Mouse (Mus musculus) embryonic facial prominence, embryonic 13.5 days (tissue): ENCODE data around the gene Cebpg. TPM values are rescaled to one million over a fixed set of nuclear protein-coding genes. Genes with fewer than 3 reads are reported as not detected.

ENCODE experiments used
- ATAC-seq: fragments of 200-750 bp; cut with Nextera tagmentation; 2 replicates; pipeline ENCODE4 v1.8.0; 2017; ENCODE audit warnings: low read depth; ENCODE audit not compliant: insufficient number of reproducible peaks, insufficient read depth, low FRiP score, low TSS enrichment
- H3K27ac ChIP-seq: fragments of 300-500 bp; sonication (generic); 2 replicates; pipeline ENCODE4 v1.5.1; 2015; ENCODE audit warnings: moderate library complexity, mild to moderate bottlenecking, inconsistent platforms
- H3K27me3 ChIP-seq: fragments of 300-500 bp; sonication (generic); 2 replicates; pipeline ENCODE4 v1.6.1; 2015; ENCODE audit warnings: mild to moderate bottlenecking, inconsistent platforms
- H3K36me3 ChIP-seq: fragments of 300-500 bp; sonication (generic); 2 replicates; pipeline ENCODE4 v1.6.1; 2015; ENCODE audit warnings: mild to moderate bottlenecking, inconsistent platforms
- H3K4me1 ChIP-seq: fragments of 300-500 bp; sonication (generic); 2 replicates; pipeline ENCODE4 v1.6.1; 2015; ENCODE audit warnings: inconsistent platforms
- H3K4me2 ChIP-seq: fragments of 300-500 bp; sonication (generic); 2 replicates; pipeline ENCODE4 v1.6.1; 2015; ENCODE audit warnings: moderate library complexity, mild to moderate bottlenecking, inconsistent platforms
- H3K4me3 ChIP-seq: fragments of 300-500 bp; sonication (generic); 2 replicates; pipeline ENCODE4 v1.5.1; 2015; ENCODE audit warnings: mild to moderate bottlenecking, inconsistent platforms
- H3K9ac ChIP-seq: fragments of 300-500 bp; sonication (generic); 2 replicates; pipeline ENCODE4 v1.6.1; 2015; ENCODE audit warnings: mild to moderate bottlenecking, inconsistent platforms
- H3K9me3 ChIP-seq: fragments of 300-500 bp; sonication (generic); 2 replicates; pipeline ENCODE4 v1.6.1; 2016; ENCODE audit warnings: inconsistent platforms
- WGBS: fragments of 180-500 bp; shearing (Covaris S2); methylation state at CpG from one replicate; pipeline ENCODE4 v1.1.7; 2015; ENCODE audit warnings: mixed read lengths; 5-methylcytosine and 5-hydroxymethylcytosine counted together
- polyA plus RNA-seq: library from polyadenylated mRNA; unstranded; fragments of >200 nt; fragmentation: Nextera tagmentation; extraction: Ambion mirVana; gene quantifications from 2 replicates; pipeline ENCODE4 v1.2.1, GENCODE M21; 2015

Gene Cebpg
- polyA plus RNA-seq, 1 experiment from 2014 or later, result 52.5 TPM

GRCm38 (mm10) chr7:35066640-35067212 is 10.4 kb upstream of the Cebpg start:
- H3K9ac ChIP-seq, result no peak overlapping the region
- H3K4me1 ChIP-seq, result peaks cover 5% of the 10 kb centered on the region; the same call in 1 of the 2 replicates
- 84% methylated on average over 8 of the region's 8 CpGs for WGBS
- no peak overlapping the region for H3K4me2 ChIP-seq
- no peak overlapping the region for H3K27ac ChIP-seq
- ATAC-seq, result no peak
- H3K36me3 ChIP-seq, result no peaks in the 10 kb centered on the region
- H3K4me3 ChIP-seq, result no peak overlapping the region
- no peaks in the 10 kb centered on the region for H3K27me3 ChIP-seq
- H3K9me3 ChIP-seq, result no peaks in the 10 kb centered on the region

DNA sequence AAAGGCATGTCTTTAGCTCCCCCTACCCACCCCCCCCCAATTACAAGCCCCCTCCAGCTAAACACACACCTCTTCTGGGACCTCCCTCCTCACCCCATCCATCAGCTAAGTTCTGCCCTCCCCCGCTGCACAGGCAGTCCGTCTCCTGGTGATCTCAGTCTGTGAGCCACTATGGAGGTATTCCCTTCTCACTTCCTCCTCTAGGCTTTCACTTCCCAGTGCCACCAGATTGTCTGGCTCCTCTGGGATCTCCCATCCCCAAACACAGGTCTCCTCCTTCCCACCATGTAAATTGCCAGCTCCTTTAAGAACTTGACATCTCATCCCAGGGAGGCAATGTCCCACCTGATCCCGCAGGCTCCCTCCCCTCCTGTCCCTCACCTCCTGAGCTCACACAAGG is 9.6 kb upstream of the Cebpg start:
- Histone ChIP-seq H3K27ac (no peak overlapping the region), H3K27me3 (no peaks in the 10 kb centered on the region), H3K4me2 (no peak overlapping the region), H3K36me3 (no peaks in the 10 kb centered on the region), H3K9me3 (no peaks in the 10 kb centered on the region), H3K9ac (no peak overlapping the region), H3K4me3 (no peak overlapping the region), H3K4me1 (peaks cover 5% of the 10 kb centered on the region; the same call in 1 of the 2 replicates)
- 81% methylated on average over 3 of the region's 3 CpGs for WGBS
- ATAC-seq, result no peak

DNA sequence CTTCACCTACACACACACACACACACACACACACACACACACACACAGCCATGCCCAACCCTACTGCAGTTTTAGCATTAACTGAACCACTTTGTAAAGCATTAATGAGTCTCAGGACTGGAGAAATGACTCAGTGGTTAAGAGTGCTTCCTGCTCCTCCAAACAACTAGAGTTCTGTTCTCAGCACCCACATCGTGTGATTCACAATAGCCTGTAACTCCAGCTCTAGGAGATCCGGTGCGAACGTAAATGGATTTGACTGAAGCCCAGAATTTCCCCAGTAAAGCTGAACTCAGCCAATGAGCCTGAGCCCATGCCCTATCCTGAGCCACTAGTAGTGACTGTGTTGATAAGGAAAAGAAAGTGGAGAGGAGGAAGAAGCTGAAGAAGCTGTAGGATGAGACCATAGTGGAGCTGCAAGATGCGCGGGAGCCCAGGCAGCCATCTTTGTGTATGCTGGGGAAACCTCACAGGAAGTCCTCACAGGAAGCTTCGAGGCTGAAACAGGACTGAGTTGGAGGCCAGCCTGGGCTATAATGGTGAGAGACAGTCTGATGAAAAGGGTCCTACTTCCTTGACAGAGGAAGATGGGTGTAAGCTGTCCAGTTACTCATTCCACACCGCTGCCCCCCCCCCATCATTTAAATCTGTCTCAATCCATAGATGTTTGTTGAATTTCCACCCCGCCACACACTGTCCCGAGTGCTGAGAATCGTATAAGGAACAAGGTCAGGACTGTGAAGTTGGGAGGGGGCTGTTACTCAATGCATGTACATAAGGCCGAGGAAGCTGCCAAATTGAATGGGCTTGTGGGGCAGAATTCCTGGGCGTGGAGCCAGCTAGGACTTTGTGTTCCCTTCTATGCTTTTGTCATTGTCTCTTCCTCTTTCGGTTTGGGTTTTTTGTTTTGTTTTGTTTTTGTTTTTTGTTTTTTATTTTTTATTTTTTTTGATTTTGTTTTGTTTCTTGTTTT is 8.2 kb upstream of the Cebpg start:
- H3K4me2 ChIP-seq, result no peak overlapping the region
- H3K27me3 ChIP-seq, result no peaks in the 10 kb centered on the region
- H3K4me1 ChIP-seq, result peaks cover 5% of the 10 kb centered on the region; the same call in 1 of the 2 replicates
- no peak for ATAC-seq
- no peaks in the 10 kb centered on the region for H3K9me3 ChIP-seq
- no peak overlapping the region for H3K27ac ChIP-seq
- H3K9ac ChIP-seq, result no peak overlapping the region
- WGBS, result 78% methylated on average over 14 of the region's 14 CpGs
- no peaks in the 10 kb centered on the region for H3K36me3 ChIP-seq
- no peak overlapping the region for H3K4me3 ChIP-seq

DNA sequence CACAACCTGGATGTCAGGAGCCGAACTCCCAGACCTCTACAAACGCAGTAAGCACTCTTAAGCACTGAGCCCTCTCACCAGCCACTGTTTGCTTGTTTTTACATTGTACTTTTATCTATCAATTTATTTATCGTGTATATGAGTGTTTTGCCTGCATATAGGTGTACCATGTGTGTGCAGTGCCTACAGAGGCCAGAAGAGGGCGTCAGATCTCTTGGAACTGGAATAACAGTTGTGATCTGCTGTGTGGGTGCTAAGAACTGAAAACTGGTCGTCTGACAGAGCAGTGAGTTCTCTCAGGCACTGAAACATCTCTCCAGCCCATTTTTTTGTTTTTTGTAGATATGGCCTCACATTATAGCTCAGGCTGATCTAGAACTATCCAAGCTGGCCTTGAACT is 3.1 kb upstream of the Cebpg start:
- ATAC-seq, result no peak

DNA sequence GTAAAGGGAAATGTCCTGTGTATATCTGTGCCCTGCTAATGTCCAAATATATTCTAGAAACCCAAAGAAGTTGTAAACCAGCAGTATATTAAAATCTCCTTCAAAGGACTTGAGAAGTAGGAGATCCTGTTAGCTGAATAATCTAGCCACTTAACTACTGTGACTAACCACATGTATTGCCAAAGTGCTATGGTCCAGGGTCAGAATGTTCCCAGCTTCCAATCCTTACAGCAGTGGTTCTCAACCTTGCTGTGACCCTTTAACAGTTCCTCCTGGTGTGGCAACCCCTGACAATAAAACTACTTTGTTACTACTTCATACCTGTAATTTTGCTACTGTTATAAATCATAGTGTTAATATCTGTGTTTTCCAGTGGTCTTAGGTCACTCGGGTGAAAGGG is 2.0 kb upstream of the Cebpg start:
- H3K4me1 ChIP-seq, result peaks cover 16% of the 10 kb centered on the region
- H3K9ac ChIP-seq, result no peak overlapping the region
- WGBS, result 88% methylated on average over 1 of the region's 1 CpGs
- H3K27me3 ChIP-seq, result no peaks in the 10 kb centered on the region
- H3K27ac ChIP-seq, result no peak overlapping the region
- no peak overlapping the region for H3K4me2 ChIP-seq
- no peak for ATAC-seq
- H3K4me3 ChIP-seq, result no peak overlapping the region
- H3K36me3 ChIP-seq, result no peaks in the 10 kb centered on the region
- H3K9me3 ChIP-seq, result no peaks in the 10 kb centered on the region

More for the DNA sequence above, 3.1 kb upstream of the Cebpg start:
- H3K36me3 ChIP-seq, result no peaks in the 10 kb centered on the region
- peaks cover 12% of the 10 kb centered on the region for H3K4me1 ChIP-seq
- 70% methylated on average over 5 of the region's 5 CpGs for WGBS
- no peak overlapping the region for H3K9ac ChIP-seq
- H3K27me3 ChIP-seq, result no peaks in the 10 kb centered on the region
- no peak overlapping the region for H3K4me2 ChIP-seq
- H3K4me3 ChIP-seq, result no peak overlapping the region
- no peak overlapping the region for H3K27ac ChIP-seq
- no peaks in the 10 kb centered on the region for H3K9me3 ChIP-seq

- WGBS, result 78% methylated on average over 4 of the region's 4 CpGs
Measured at GRCm38 (mm10) chr7:35057569-35057968, 1.2 kb upstream of the Cebpg start.

GRCm38 (mm10) chr7:35056999-35057398 is 626 bp upstream of the Cebpg start:
- H3K4me3 ChIP-seq, result peak overlapping the region; percentile 95
- peak overlapping the region; percentile 85 for H3K4me2 ChIP-seq
- H3K4me1 ChIP-seq, result peaks cover 16% of the 10 kb centered on the region
- WGBS, result 26% methylated on average over 10 of the region's 10 CpGs
- ATAC-seq, result no peak
- H3K36me3 ChIP-seq, result no peaks in the 10 kb centered on the region
- H3K9ac ChIP-seq, result peak overlapping the region; percentile 94
- no peaks in the 10 kb centered on the region for H3K9me3 ChIP-seq
- H3K27me3 ChIP-seq, result no peaks in the 10 kb centered on the region
- H3K27ac ChIP-seq, result no peak overlapping the region

More at GRCm38 (mm10) chr7:35057569-35057968, 1.2 kb upstream of the Cebpg start:
- no peak for ATAC-seq
- no peaks in the 10 kb centered on the region for H3K27me3 ChIP-seq
- H3K27ac ChIP-seq, result no peak overlapping the region
- H3K36me3 ChIP-seq, result no peaks in the 10 kb centered on the region
- no peak overlapping the region for H3K4me3 ChIP-seq
- H3K4me2 ChIP-seq, result no peak overlapping the region
- H3K9me3 ChIP-seq, result no peaks in the 10 kb centered on the region
- no peak overlapping the region for H3K9ac ChIP-seq
- H3K4me1 ChIP-seq, result peaks cover 16% of the 10 kb centered on the region

DNA sequence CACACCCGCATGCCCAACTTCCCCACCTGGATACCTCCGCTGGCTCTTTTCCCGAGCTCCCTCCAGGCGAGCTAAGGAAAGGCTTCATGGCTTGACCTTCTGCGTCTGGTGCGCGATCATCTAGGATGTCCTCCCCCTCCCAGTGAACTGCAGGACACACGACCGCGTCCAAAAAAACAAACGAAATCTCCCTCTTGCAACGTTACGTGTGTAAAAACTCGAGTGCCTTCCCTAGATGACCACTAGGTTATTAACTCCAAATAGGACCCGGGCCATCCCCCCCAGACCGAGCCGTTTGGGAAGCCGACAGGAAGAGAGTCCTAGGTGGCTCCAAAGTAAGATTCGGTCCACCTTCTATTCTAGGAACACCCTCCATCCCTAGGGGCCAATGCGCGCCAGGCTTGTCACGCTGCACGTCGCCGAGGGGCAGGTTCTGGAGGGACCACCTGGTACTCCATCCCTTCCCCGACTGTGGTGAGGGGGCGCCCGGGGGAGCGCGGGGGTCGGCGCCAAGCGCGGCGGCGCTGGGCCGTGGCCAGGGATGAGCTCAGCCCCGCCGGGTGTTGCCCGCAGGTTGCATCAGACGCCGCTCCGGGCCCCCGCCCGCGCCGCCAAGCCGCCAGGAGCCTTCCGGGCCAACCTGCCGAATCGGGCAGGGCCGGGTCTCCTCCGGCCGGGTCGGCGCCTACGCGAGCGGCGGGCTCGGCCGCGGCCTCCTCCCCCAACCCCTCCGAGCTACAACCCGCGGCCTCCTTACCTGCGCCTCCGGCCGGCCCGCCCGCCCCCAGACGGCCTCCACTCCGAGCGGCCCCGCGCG is 546 bp downstream of the Cebpg start:
- under 1% methylated on average over 77 of the region's 77 CpGs for whole genome bisulfite sequencing
- peak overlapping the region; percentile 85 for H3K4me2 ChIP-seq
- peak overlapping the region; percentile 94 for H3K9ac ChIP-seq
- peak overlapping the region; percentile 82 for H3K27ac ChIP-seq
- H3K4me1 ChIP-seq, result peaks cover 16% of the 10 kb centered on the region
- peaks cover under 1% of the 10 kb centered on the region; the same call in 1 of the 2 replicates for H3K36me3 ChIP-seq
- peak; percentile 86 for ATAC-seq
- peak overlapping the region; percentile 95 for H3K4me3 ChIP-seq
- H3K27me3 ChIP-seq, result no peaks in the 10 kb centered on the region
- H3K9me3 ChIP-seq, result no peaks in the 10 kb centered on the region

DNA sequence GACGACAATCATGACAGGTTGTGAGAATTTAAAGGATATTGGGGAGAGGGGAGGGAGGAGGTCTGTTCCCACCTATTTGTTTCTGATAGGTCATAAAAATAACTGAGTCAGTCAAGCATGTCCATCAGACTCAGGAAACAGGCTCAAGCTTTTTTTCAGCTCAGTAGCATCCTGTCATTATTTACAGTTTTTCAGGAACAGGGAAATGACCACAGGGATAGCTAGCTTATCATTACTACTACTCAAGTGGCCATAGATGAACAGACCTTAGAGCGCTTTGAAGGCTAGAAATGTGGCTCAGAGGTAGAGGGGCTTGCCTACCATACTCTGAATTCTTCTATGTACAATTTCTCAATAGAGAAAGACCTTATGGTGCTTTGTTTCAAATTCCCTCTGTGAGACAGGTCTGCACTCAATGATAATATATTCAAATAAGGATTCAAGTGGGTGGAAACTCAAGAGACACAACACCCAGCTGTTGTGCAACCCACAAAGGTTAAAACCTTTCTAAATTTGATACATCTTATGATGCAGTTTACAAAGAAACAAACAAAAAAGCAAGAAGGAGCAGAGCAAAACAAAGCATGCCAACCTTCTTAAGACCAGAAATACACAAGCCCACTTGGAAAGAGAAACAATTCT is 1.3 kb downstream of the Cebpg start:
- Histone ChIP-seq H3K9me3 (no peaks in the 10 kb centered on the region), H3K4me3 (peak overlapping the region; percentile 95), H3K27me3 (no peaks in the 10 kb centered on the region), H3K36me3 (peaks cover 8% of the 10 kb centered on the region), H3K27ac (peak overlapping the region; percentile 82; the same call in 1 of the 2 replicates), H3K4me2 (peak overlapping the region; percentile 85), H3K9ac (peak overlapping the region; percentile 94), H3K4me1 (peaks cover 16% of the 10 kb centered on the region)
- ATAC-seq, result no peak
- 60% methylated on average over 2 of the region's 2 CpGs for WGBS

DNA sequence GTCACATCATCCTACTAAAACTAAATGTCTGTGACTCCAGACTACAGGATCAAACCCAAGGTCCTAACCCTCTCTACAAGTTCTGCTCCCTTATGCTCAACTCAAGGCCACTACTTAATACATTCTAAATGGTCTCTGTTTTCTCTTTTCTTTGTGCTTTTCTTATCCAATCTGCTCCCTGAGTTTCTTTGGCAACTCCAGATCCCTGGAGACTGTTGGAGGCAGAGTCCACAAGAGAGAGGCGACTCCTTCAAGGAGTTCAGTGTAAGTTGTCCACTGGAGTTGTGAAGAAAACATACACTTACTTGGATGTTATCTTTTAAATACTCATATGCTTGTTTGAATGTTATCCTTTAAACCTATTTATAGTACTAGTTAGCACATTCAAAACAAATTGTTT is 2.1 kb downstream of the Cebpg start:
- no peak for ATAC-seq
- Histone ChIP-seq H3K4me2 (0 out of 2 replicates have a peak overlapping the region, but pooled peaks have one; percentile 85), H3K4me1 (peaks cover 16% of the 10 kb centered on the region), H3K4me3 (no peak overlapping the region), H3K9ac (no peak overlapping the region), H3K27ac (no peak overlapping the region), H3K27me3 (no peaks in the 10 kb centered on the region), H3K9me3 (no peaks in the 10 kb centered on the region), H3K36me3 (peaks cover 12% of the 10 kb centered on the region)
- 88% methylated on average over 1 of the region's 1 CpGs for WGBS

- Histone ChIP-seq H3K27ac (no peak overlapping the region), H3K9ac (no peak overlapping the region), H3K9me3 (no peaks in the 10 kb centered on the region), H3K27me3 (no peaks in the 10 kb centered on the region), H3K4me3 (no peak overlapping the region), H3K4me2 (no peak overlapping the region), H3K4me1 (peaks cover 16% of the 10 kb centered on the region), H3K36me3 (peaks cover 12% of the 10 kb centered on the region)
- no peak for ATAC-seq
- 88% methylated on average over 3 of the region's 3 CpGs for WGBS
Measured at GRCm38 (mm10) chr7:35053161-35053560, 3.2 kb downstream of the Cebpg start.
